Mouse (Mus musculus) midbrain, embryonic 11.5 days (tissue): ENCODE results near the gene Ptprn. TPM values are rescaled to one million over a fixed set of nuclear protein-coding genes. Genes with fewer than 3 reads are reported as not detected.

ENCODE experiments used
- ATAC-seq: fragments of 200-750 bp; cut with Nextera tagmentation; 2 replicates; pipeline ENCODE4 v1.8.0; 2017; ENCODE audit warnings: moderate TSS enrichment, moderate library complexity; ENCODE audit not compliant: low FRiP score
- DNase-seq: peaks from one replicate; pipeline ENCODE4 v3.0.0; 2015; ENCODE audit warnings: low spot score; ENCODE audit errors: missing footprints
- H3K27ac ChIP-seq: fragments of 300-500 bp; sonication (generic); 2 replicates; pipeline ENCODE4 v1.5.1; 2014; ENCODE audit warnings: low read depth, low read length
- H3K27me3 ChIP-seq: fragments of 300-500 bp; sonication (generic); 2 replicates; pipeline ENCODE4 v1.6.1; 2014; ENCODE audit warnings: mild to moderate bottlenecking, low read length, moderate library complexity, mixed read lengths; ENCODE audit not compliant: control insufficient read depth, insufficient read depth
- H3K36me3 ChIP-seq: fragments of 300-500 bp; sonication (generic); 2 replicates; pipeline ENCODE4 v1.6.1; 2014; ENCODE audit warnings: mild to moderate bottlenecking, low read length, moderate library complexity, mixed read lengths; ENCODE audit not compliant: control insufficient read depth, insufficient read depth
- H3K4me1 ChIP-seq: fragments of 300-500 bp; sonication (generic); 2 replicates; pipeline ENCODE4 v1.6.1; 2014; ENCODE audit warnings: low read length; ENCODE audit not compliant: control insufficient read depth, insufficient read depth
- H3K4me2 ChIP-seq: fragments of 300-500 bp; sonication (generic); 2 replicates; pipeline ENCODE4 v1.6.1; 2014; ENCODE audit warnings: mild to moderate bottlenecking, moderate library complexity
- H3K4me3 ChIP-seq: fragments of 300-500 bp; sonication (generic); 2 replicates; pipeline ENCODE4 v1.5.1; 2014; ENCODE audit warnings: low read depth, low read length
- H3K9ac ChIP-seq: fragments of 300-500 bp; sonication (generic); 2 replicates; pipeline ENCODE4 v1.6.1; 2014; ENCODE audit warnings: low read length
- H3K9me3 ChIP-seq: fragments of 300-500 bp; sonication (generic); 2 replicates; pipeline ENCODE4 v1.6.1; 2016; ENCODE audit warnings: low read length; ENCODE audit not compliant: control insufficient read depth
- WGBS: fragments of 180-500 bp; shearing (Covaris S2); extraction: QIAGEN DNeasy Blood & Tissue Kit; methylation state at CpG from one replicate; pipeline ENCODE4 v1.1.7; 2014; 5-methylcytosine and 5-hydroxymethylcytosine counted together
- polyA plus RNA-seq: library from polyadenylated mRNA; unstranded; fragments of >200 nt; fragmentation: Nextera tagmentation; extraction: Ambion mirVana; gene quantifications from 2 replicates; pipeline ENCODE4 v1.2.1, GENCODE M21; 2014

Ptprn gene
- polyA plus RNA-seq, 1 experiment from 2014 or later: 4.2 TPM

DNA sequence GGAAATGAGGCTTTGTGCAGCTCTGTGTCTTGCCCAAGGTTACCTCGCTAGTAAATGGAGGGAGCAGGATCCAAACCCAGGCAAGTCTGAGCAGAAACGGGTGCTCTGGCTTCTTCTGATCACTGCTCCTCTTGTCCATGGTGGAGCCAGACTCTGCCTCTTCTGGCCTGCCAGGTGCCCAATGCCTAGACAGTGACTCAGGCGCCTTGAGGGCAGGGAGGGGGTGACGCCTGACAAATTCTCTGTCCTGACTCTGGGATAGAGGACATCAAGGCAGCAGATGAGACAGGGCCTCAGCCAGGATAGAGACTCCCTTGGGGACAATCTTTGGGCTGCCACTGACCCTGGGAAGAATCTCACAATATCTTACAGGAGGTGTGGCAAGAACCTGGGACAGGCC is 33.1 kb downstream of the Ptprn start:
- Histone ChIP-seq H3K9me3 (no peaks in the 10 kb centered on the region), H3K27me3 (no peaks in the 10 kb centered on the region; the same call in 1 of the 2 replicates), H3K9ac (no peak overlapping the region), H3K36me3 (no peaks in the 10 kb centered on the region), H3K4me3 (no peak overlapping the region), H3K4me2 (no peak overlapping the region), H3K4me1 (peaks cover 2% of the 10 kb centered on the region; the same call in 1 of the 2 replicates), H3K27ac (no peak overlapping the region)
- ATAC-seq (no peak), DNase-seq (no peak)
- 80% methylated on average over 4 of the region's 4 CpGs for WGBS

DNA sequence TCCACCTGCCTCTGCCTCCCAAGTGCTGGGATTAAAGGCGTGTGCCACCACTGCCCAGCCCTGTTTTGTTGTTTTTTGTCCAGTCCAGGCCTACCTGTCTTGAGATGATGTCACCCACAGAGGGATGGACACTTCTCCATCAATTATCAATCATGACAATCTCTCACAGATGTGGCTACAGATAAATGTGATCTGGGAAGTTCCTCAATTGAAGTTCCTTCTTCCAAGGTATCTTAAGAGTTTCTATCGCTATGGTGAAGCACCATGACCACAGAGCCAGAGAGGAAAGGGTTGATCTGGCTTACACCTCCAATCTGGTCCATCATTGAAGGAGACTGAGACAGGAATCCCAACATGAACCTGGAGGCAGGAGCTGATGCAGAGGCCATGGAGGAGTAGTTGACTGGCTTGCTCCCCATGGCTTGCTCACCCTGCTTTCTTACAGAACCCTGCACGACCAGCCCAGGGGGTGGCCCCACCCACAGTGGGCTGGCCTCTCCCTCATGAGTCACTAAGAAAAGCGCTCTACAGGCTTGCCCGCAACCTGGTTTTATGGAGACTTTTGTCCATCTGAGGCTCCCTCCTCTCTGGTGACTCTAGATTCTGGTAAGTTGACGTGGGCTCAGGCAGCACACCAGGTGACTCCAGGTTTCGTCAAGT is 33.8 kb downstream of the Ptprn start:
- 77% methylated on average over 7 of the region's 7 CpGs for WGBS

GRCm38 (mm10) chr1:75229158-75229557 is 35.1 kb downstream of the Ptprn start:
- DNase-seq (no peak), ATAC-seq (no peak)
- Histone ChIP-seq H3K4me1 (no peaks in the 10 kb centered on the region), H3K9me3 (no peaks in the 10 kb centered on the region), H3K4me3 (no peak overlapping the region), H3K4me2 (no peak overlapping the region), H3K36me3 (no peaks in the 10 kb centered on the region), H3K27me3 (no peaks in the 10 kb centered on the region), H3K27ac (no peak overlapping the region), H3K9ac (no peak overlapping the region)
- 80% methylated on average over 4 of the region's 4 CpGs for WGBS

More for the DNA sequence above, 33.8 kb downstream of the Ptprn start:
- DNase-seq (no peak), ATAC-seq (no peak)
- Histone ChIP-seq H3K27me3 (no peaks in the 10 kb centered on the region; the same call in 1 of the 2 replicates), H3K9me3 (no peaks in the 10 kb centered on the region), H3K27ac (no peak overlapping the region), H3K4me2 (no peak overlapping the region), H3K4me1 (no peaks in the 10 kb centered on the region), H3K4me3 (no peak overlapping the region), H3K36me3 (no peaks in the 10 kb centered on the region), H3K9ac (no peak overlapping the region)

- ATAC-seq (no peak), DNase-seq (no peak)
- Histone ChIP-seq H3K4me1 (no peaks in the 10 kb centered on the region), H3K4me3 (no peak overlapping the region), H3K4me2 (no peak overlapping the region), H3K9ac (no peak overlapping the region), H3K36me3 (no peaks in the 10 kb centered on the region), H3K9me3 (no peaks in the 10 kb centered on the region), H3K27me3 (no peaks in the 10 kb centered on the region), H3K27ac (no peak overlapping the region)
- 93% methylated on average over 1 of the region's 1 CpGs for WGBS
Observed at GRCm38 (mm10) chr1:75227653-75228052, 36.6 kb downstream of the Ptprn start.

GRCm38 (mm10) chr1:75226138-75226537 is 38.2 kb downstream of the Ptprn start:
- WGBS: 78% methylated on average over 2 of the region's 2 CpGs
- H3K9me3 ChIP-seq: no peaks in the 10 kb centered on the region
- peaks cover 4% of the 10 kb centered on the region for H3K27me3 ChIP-seq
- H3K27ac ChIP-seq: no peak overlapping the region
- ATAC-seq: no peak
- no peaks in the 10 kb centered on the region for H3K4me1 ChIP-seq
- no peaks in the 10 kb centered on the region for H3K36me3 ChIP-seq
- DNase-seq: no peak
- H3K4me3 ChIP-seq: no peak overlapping the region
- H3K9ac ChIP-seq: no peak overlapping the region
- H3K4me2 ChIP-seq: no peak overlapping the region

DNA sequence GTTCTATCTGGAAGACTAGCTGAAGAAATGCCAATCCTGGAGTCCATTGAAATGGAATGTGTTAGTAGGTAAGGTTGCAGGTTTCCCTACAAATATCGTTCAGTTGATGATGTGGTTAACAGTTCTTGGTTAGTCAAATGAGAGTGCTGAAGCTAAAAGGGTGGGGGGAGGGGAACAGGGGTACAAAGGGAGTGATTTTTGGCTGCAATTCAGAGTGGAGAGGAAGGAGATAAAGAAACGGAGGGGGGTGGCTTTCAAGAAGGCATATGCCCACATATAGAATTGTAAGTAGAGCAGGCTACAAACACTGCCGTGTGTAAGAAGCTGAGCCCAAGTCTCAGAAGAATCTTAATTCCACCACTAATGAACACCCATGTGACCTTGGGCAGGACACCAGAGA is 38.8 kb downstream of the Ptprn start:
- ATAC-seq (no peak), DNase-seq (no peak)
- no peak overlapping the region for H3K4me3 ChIP-seq
- H3K9me3 ChIP-seq: no peaks in the 10 kb centered on the region
- H3K27ac ChIP-seq: no peak overlapping the region
- H3K4me1 ChIP-seq: no peaks in the 10 kb centered on the region
- peaks cover 11% of the 10 kb centered on the region for H3K27me3 ChIP-seq
- H3K36me3 ChIP-seq: no peaks in the 10 kb centered on the region
- no peak overlapping the region for H3K4me2 ChIP-seq
- H3K9ac ChIP-seq: no peak overlapping the region
- WGBS: 62% methylated on average over 3 of the region's 3 CpGs

DNA sequence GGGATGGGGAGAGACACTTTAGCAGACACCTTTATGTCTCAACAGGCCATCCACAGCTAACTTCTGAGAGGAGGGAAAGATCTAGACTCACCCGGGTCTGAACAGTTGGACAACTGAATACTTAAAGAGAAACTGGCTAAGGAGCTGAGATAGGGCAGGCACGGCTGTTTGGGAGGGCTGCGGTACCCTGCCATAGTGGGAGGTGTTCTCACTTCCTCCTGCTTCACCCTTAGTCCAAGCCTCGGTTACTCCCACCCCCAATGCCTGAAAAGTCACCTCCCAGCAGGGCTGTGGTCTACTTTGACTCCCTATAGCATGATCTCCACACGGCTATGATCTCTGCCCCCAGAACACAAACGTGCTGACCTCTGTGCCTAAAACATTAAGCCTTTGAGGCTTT is 40.8 kb downstream of the Ptprn start:
- Histone ChIP-seq H3K4me3 (no peak overlapping the region), H3K9ac (no peak overlapping the region), H3K9me3 (no peaks in the 10 kb centered on the region), H3K4me1 (peaks cover 7% of the 10 kb centered on the region), H3K27me3 (peaks cover 30% of the 10 kb centered on the region), H3K36me3 (no peaks in the 10 kb centered on the region), H3K27ac (no peak overlapping the region), H3K4me2 (no peak overlapping the region)
- DNase-seq (no peak), ATAC-seq (no peak)
- 73% methylated on average over 6 of the region's 6 CpGs for WGBS

GRCm38 (mm10) chr1:75222926-75223325 is 41.4 kb downstream of the Ptprn start:
- no peak overlapping the region for H3K27ac ChIP-seq
- peaks cover 37% of the 10 kb centered on the region for H3K27me3 ChIP-seq
- no peak overlapping the region for H3K4me3 ChIP-seq
- no peak for ATAC-seq
- H3K4me1 ChIP-seq: peaks cover 11% of the 10 kb centered on the region
- DNase-seq: no peak
- H3K9me3 ChIP-seq: no peaks in the 10 kb centered on the region
- H3K4me2 ChIP-seq: no peak overlapping the region
- no peak overlapping the region for H3K9ac ChIP-seq
- 82% methylated on average over 6 of the region's 6 CpGs for WGBS
- H3K36me3 ChIP-seq: no peaks in the 10 kb centered on the region

DNA sequence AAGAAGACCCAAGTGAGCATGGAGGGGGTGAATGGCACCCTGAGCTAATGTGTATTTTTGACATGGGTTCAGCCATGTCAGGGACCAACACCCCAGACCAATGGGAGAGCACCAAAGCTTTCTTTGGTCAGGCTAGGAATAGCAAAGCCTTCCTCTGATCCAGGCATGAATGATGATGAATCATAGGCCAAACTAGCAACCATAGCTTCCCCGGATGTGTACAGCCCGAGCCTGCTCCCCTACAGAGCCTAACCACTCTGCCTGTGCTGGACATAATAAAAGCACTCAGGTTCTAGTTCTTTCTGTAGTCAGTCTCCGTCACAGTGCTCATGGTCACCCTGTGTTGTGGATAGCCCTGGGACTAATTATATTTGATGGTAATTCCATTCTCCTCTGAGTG is 42.8 kb downstream of the Ptprn start:
- H3K4me2 ChIP-seq: no peak overlapping the region
- H3K27ac ChIP-seq: no peak overlapping the region
- H3K4me1 ChIP-seq: peaks cover 11% of the 10 kb centered on the region
- H3K9ac ChIP-seq: no peak overlapping the region
- no peak for DNase-seq
- 88% methylated on average over 3 of the region's 3 CpGs for WGBS
- H3K36me3 ChIP-seq: no peaks in the 10 kb centered on the region
- H3K27me3 ChIP-seq: peaks cover 47% of the 10 kb centered on the region
- H3K4me3 ChIP-seq: no peak overlapping the region
- H3K9me3 ChIP-seq: no peaks in the 10 kb centered on the region
- no peak for ATAC-seq
